Mouse (Mus musculus) intestine, embryonic 16.5 days (tissue): Measurements from ENCODE around the gene Serf2. TPM values are rescaled to one million over a fixed set of nuclear protein-coding genes. Genes with fewer than 3 reads are reported as not detected.

Experiments used
- ATAC-seq: fragments of 200-750 bp; cut with Nextera tagmentation; 2 replicates; pipeline ENCODE4 v1.8.0; 2017; ENCODE audit warnings: moderate TSS enrichment, moderate library complexity
- H3K27ac ChIP-seq: fragments of 300-500 bp; sonication (generic); 2 replicates; pipeline ENCODE4 v1.5.1; 2014; ENCODE audit warnings: mild to moderate bottlenecking, low read length
- H3K27me3 ChIP-seq: fragments of 300-500 bp; sonication (generic); replicated peaks from 2 replicates; pipeline ENCODE4 v1.6.1; 2014; ENCODE audit warnings: low read length, control low read depth, mixed read lengths; ENCODE audit not compliant: control insufficient read depth, insufficient read depth
- H3K36me3 ChIP-seq: fragments of 300-500 bp; sonication (generic); 2 replicates; pipeline ENCODE4 v1.6.1; 2014; ENCODE audit warnings: low read length, control low read depth; ENCODE audit not compliant: control insufficient read depth, insufficient read depth
- H3K4me1 ChIP-seq: fragments of 300-500 bp; sonication (generic); 2 replicates; pipeline ENCODE4 v1.6.1; 2014; ENCODE audit warnings: low read length, control low read depth, mixed read lengths; ENCODE audit not compliant: control insufficient read depth, insufficient read depth
- H3K4me2 ChIP-seq: fragments of 300-500 bp; sonication (generic); 2 replicates; pipeline ENCODE4 v1.6.1; 2014; ENCODE audit warnings: low read depth, low read length, control low read depth
- H3K4me3 ChIP-seq: fragments of 300-500 bp; sonication (generic); 2 replicates; pipeline ENCODE4 v1.5.1; 2014; ENCODE audit warnings: mild to moderate bottlenecking, low read length
- H3K9ac ChIP-seq: fragments of 300-500 bp; sonication (generic); 2 replicates; pipeline ENCODE4 v1.6.1; 2014; ENCODE audit warnings: low read depth, low read length
- H3K9me3 ChIP-seq: fragments of 300-500 bp; sonication (generic); 2 replicates; pipeline ENCODE4 v1.6.1; 2016; ENCODE audit warnings: low read length, control low read depth; ENCODE audit not compliant: control insufficient read depth
- WGBS: fragments of 180-500 bp; shearing (Covaris S2); extraction: QIAGEN DNeasy Blood & Tissue Kit; methylation state at CpG from one replicate; pipeline ENCODE4 v1.1.7; 2014; 5-methylcytosine and 5-hydroxymethylcytosine counted together
- polyA plus RNA-seq: library from polyadenylated mRNA; unstranded; fragments of >200 nt; fragmentation: Nextera tagmentation; extraction: Ambion mirVana; gene quantifications from 2 replicates; pipeline ENCODE4 v1.2.1, GENCODE M21; 2015

The Serf2 gene
- 456 and 469 TPM in 2 replicates for polyA plus RNA-seq

DNA sequence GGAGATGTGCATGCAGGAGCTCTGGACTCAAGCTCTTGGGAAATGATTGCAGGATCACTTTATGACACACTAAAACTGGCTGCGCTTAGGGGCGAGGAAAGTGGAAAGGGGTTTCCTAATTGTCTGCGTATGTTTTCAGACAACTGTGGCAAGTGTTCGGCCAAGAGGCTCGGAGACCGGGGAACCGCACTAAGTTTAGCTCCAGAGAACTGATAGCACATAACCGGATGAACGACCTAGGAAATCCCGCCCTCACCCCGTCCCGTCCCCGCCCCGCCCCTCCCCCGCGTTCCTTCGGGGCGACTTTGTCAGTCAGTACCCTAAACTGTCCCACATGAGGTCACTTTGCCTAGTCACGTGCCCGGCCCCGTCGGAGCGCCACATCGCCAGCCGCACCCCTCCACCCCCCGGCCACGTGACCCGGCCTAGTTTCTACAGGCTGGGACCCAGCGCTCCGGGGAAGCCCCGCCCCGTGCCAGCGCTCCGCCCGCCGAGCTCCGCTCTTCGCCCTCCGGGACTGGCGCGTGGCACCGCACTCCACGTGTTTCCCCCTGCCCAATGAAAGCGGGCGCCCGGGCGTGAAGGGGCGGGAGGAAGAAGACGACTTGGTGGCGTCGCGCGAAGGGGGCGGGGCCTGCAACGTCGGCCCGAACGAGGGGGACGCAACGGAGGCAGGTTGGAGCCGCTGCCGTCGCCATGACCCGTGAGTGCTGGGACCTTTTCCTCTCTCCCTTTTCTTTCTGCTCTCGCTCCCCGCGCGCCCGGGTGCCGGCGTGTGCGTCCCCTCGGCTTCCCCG is at the start of gene Serf2:
Serf2 (plus strand) TSS at position 457 of the 797 bp plus-strand sequence.
- H3K4me2 ChIP-seq, result peak within 1 kb of the TSS; percentile 84
- peaks cover 17% of the 10 kb centered on the region for H3K4me1 ChIP-seq
- H3K4me3 ChIP-seq, result peak within 1 kb of the TSS; percentile 99
- peak within 1 kb of the TSS; percentile 97 for H3K27ac ChIP-seq
- no peaks in the 10 kb centered on the region for H3K27me3 ChIP-seq
- H3K36me3 ChIP-seq, result no peaks in the 10 kb centered on the region; the same call in 1 of the 2 replicates
- no peaks in the 10 kb centered on the region for H3K9me3 ChIP-seq
- H3K9ac ChIP-seq, result peak within 1 kb of the TSS; percentile 100
- ATAC-seq, result peak; percentile 98
- under 1% methylated on average over 74 of the region's 74 CpGs for WGBS

DNA sequence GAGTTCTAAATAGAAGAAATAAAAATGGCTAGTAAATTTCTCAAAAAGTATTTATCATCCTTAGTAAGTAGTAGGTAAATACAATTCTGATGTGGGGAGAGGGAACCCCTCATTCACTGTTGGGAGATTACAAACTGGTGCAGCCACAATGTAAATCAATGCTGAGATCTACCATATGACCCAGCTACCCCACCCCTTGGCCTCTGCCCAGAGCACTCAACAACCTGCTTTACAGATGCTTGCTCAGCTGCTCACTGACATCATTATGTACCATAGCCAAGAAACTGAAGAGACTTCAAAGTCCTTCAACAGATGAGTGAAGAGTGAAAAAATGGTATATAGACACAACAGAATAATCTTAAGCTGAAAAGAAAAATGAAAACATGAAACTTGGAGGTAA is 45.7 kb upstream of the Serf2 start:
- no peaks in the 10 kb centered on the region for H3K27me3 ChIP-seq
- no peak overlapping the region for H3K4me2 ChIP-seq
- no peaks in the 10 kb centered on the region for H3K9me3 ChIP-seq
- no peak overlapping the region for H3K27ac ChIP-seq
- no peak overlapping the region for H3K4me3 ChIP-seq
- H3K4me1 ChIP-seq, result no peaks in the 10 kb centered on the region
- no peaks in the 10 kb centered on the region for H3K36me3 ChIP-seq
- ATAC-seq, result no peak
- no peak overlapping the region for H3K9ac ChIP-seq

DNA sequence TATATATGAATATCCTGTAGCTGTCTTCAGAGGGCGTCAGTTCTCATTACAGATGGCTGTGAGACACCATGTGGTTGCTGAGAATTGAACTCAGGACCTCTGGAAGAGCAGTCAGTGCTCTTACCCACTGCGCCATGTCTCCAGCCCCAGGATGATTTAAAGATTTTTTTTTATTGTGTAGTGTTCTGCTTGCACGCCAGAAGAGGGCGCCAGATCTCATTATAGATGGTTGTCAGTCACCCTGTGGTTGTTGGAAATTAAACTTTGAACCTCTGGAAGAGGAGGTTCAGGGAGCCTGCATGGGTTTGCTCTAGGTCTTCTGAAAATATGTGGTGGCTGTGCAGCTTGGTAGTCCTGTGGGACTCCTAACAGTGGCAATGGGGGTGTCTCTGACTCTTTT is 40.8 kb upstream of the Serf2 start:
- Histone ChIP-seq H3K27ac (no peak overlapping the region), H3K4me3 (no peak overlapping the region), H3K4me2 (no peak overlapping the region), H3K9me3 (no peaks in the 10 kb centered on the region), H3K27me3 (no peaks in the 10 kb centered on the region), H3K4me1 (peaks cover 4% of the 10 kb centered on the region; the same call in 1 of the 2 replicates), H3K9ac (no peak overlapping the region), H3K36me3 (no peaks in the 10 kb centered on the region)
- WGBS, result 39% methylated on average over 4 of the region's 4 CpGs
- no peak for ATAC-seq

DNA sequence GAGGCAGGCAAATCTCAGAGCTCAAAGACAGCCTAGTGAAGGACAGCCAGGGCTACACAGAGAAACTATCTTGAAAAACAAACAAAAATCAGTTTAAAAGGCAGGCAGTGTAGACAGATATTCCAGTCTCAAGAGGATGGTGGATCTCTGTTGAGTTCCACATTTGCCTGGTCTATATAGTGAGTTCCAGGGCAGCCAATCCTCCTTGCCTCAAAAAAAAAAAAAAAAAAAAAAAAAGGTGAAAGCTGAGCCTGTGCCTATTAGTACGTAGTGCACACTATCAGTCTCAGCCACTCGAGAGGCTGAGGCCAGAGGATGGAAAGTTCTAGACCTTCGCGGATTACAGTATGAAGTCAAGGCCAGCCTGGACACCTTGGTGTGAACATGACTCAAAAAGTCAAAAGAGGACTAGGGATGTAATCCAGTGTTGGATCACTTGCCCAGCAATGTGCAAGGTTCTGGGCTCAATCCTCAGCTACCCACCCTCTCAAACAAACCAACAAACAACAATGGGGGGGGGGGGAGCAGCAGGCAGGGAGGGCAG is 36.1 kb upstream of the Serf2 start:
- WGBS, result 9% methylated on average over 4 of the region's 4 CpGs

DNA sequence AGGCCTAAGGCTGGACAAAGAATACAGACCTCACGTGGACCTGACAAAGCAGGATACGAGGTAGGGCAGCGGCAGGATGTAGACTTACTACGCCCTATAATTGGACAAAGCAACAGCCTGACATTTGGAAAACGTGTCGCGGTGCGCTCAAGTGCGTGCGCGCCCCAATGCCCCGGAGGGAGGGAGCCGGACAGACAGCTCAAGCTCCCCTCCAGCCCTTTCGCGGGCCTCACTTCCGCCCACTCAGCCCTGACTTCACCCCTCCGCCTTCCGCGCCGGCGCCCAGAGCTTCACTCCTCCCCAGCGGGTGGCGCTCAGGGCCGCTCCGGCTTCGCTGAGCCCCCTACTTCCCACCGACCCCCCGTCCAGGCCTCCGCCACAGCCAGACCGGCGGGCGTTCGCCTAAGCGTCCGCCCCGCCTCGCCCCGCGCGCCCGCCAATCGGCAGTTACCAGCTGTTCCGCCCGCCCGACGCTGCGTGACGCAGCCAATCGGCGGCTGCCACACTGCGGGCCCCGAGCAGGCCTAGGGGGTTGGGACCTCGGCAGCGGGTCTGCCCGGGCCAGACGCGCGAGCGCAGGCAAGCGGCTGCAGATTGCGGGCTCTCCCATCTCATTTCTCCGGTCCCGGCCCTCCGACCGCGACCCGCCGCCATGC is 35.5 kb upstream of the Serf2 start, which contains the start of the genes Pdia3 and Catsper2:
Pdia3 (plus strand) TSS at position 389 of the 656 bp plus-strand sequence.
Catsper2 (minus strand) TSS at position 406 of the 656 bp plus-strand sequence.
- under 1% methylated on average over 68 of the region's 68 CpGs for WGBS
- H3K4me1 ChIP-seq, result peaks cover 14% of the 10 kb centered on the region; the same call in 1 of the 2 replicates

More for the DNA sequence above, 36.1 kb upstream of the Serf2 start:
- peak; percentile 2 for ATAC-seq
- H3K9ac ChIP-seq, result peak overlapping the region; percentile 100
- peak overlapping the region; percentile 65 for H3K4me2 ChIP-seq
- H3K27me3 ChIP-seq, result no peaks in the 10 kb centered on the region
- H3K4me3 ChIP-seq, result peak overlapping the region; percentile 99
- peak overlapping the region; percentile 98 for H3K27ac ChIP-seq
- no peaks in the 10 kb centered on the region for H3K36me3 ChIP-seq
- H3K4me1 ChIP-seq, result peaks cover 14% of the 10 kb centered on the region; the same call in 1 of the 2 replicates
- no peaks in the 10 kb centered on the region for H3K9me3 ChIP-seq

DNA sequence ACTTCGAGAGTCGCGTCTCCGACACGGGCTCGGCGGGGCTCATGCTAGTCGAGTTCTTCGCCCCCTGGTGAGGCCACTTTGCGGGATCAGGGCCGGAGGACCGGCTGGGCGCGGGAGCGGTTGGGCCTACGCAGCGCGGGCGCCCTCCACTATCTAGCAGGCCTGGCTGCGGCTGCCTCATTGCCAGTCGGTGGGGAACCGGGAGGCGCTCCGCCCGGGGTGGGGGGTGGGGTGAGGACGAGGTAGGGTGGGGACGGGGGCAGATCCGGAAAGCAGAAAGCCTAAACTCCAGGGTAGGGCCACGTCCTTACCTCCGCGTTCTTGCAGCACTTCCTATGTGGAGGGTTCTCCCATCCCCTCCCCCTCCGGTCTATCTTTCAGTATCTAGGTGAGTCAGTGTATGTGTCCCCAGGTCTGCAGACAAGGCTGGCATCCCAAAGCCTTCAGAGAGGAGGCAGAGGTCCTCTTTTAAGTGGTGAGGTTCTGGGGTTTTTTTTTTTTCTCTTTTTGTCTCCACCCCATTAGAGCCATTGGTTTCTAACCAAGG is 34.8 kb upstream of the Serf2 start:
- peak; percentile 66 for ATAC-seq

More for the DNA sequence above, 35.5 kb upstream of the Serf2 start, which contains the start of the genes Pdia3 and Catsper2:
- peak within 1 kb of the TSS; percentile 99 for H3K4me3 ChIP-seq
- no peaks in the 10 kb centered on the region for H3K27me3 ChIP-seq
- H3K4me2 ChIP-seq, result peak within 1 kb of the TSS; percentile 67
- peak within 1 kb of the TSS; percentile 100 for H3K9ac ChIP-seq
- H3K36me3 ChIP-seq, result no peaks in the 10 kb centered on the region
- H3K9me3 ChIP-seq, result no peaks in the 10 kb centered on the region
- H3K27ac ChIP-seq, result peak within 1 kb of the TSS; percentile 98
- ATAC-seq, result peak; percentile 99

DNA sequence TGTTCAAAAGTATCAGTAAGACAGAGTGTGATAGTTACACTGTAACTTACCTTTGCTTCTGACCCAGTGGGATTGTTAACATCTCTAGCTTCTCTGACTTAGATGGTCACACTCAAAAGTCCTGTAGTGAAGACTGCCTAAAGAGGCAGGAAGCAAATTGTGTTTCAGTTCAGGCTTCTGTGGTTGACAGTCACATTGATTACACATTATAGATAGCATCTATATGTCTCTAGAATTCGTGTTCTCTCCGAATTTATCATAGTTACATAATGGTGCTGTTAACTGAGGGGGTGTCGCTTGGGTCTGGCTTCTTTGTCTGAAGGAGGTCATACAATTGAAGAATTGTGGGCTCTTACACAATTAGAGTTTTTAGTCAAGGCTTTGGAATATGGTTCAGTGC is 33.9 kb upstream of the Serf2 start:
- WGBS, result 40% methylated on average over 3 of the region's 3 CpGs

More for the DNA sequence above, 34.8 kb upstream of the Serf2 start:
- no peaks in the 10 kb centered on the region for H3K36me3 ChIP-seq
- peaks cover 19% of the 10 kb centered on the region for H3K4me1 ChIP-seq
- no peaks in the 10 kb centered on the region for H3K27me3 ChIP-seq
- peak overlapping the region; percentile 67 for H3K4me2 ChIP-seq
- peak overlapping the region; percentile 98 for H3K27ac ChIP-seq
- H3K4me3 ChIP-seq, result peak overlapping the region; percentile 99
- under 1% methylated on average over 31 of the region's 32 CpGs for WGBS
- peak overlapping the region; percentile 100 for H3K9ac ChIP-seq
- no peaks in the 10 kb centered on the region for H3K9me3 ChIP-seq

DNA sequence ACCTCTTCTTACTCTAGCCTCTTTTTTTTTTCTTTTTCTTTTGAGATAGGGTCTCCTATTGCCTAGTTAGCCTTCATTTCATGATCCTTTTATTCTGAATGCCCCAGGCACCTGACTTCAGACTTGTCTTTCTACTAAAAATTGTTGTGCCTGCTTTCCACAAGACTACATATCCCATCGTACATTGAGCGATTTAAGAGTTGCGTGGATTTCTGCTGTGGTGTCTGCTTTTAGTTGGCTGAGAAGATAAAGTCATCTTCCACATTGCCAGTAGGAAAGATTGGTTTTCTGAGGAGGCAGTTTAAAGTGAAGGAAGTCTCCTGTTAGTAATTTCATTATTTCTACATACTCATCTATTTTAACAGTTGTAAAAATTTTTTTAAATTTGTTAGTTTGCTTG is 33.4 kb upstream of the Serf2 start:
- no peak overlapping the region for H3K9ac ChIP-seq
- no peak for ATAC-seq
- WGBS, result 77% methylated on average over 3 of the region's 3 CpGs
- H3K4me3 ChIP-seq, result peak overlapping the region; percentile 99
- peaks cover 22% of the 10 kb centered on the region for H3K4me1 ChIP-seq
- H3K27me3 ChIP-seq, result no peaks in the 10 kb centered on the region
- H3K4me2 ChIP-seq, result peak overlapping the region; percentile 67
- H3K27ac ChIP-seq, result no peak overlapping the region
- H3K36me3 ChIP-seq, result no peaks in the 10 kb centered on the region
- H3K9me3 ChIP-seq, result no peaks in the 10 kb centered on the region

More for the DNA sequence above, 33.9 kb upstream of the Serf2 start:
- peak overlapping the region; percentile 99 for H3K4me3 ChIP-seq
- peak overlapping the region; percentile 67 for H3K4me2 ChIP-seq
- peaks cover 22% of the 10 kb centered on the region for H3K4me1 ChIP-seq
- ATAC-seq, result no peak
- H3K27ac ChIP-seq, result no peak overlapping the region
- H3K27me3 ChIP-seq, result no peaks in the 10 kb centered on the region
- 0 out of 2 replicates have a peak overlapping the region, but pooled peaks have one; percentile 20 for H3K9ac ChIP-seq
- no peaks in the 10 kb centered on the region for H3K9me3 ChIP-seq
- no peaks in the 10 kb centered on the region for H3K36me3 ChIP-seq
